Comparison of ENCODE assay signal across 7 mouse cellular contexts in genomic region chr7:30908277-30908991, GRCm38 (mm10). TPM values are rescaled to one million over a fixed set of nuclear protein-coding genes. Genes with fewer than 3 reads are reported as not detected.
DNase-seq lines count a peak whose midpoint lies in the region; ATAC-seq lines count a peak whose summit lies in the region.

No protein-coding gene starts in this region.

- H3K9me3 ChIP-seq in intestine, embryonic 15.5 days: no peaks in the 10 kb centered on the region

- H3K27me3 ChIP-seq in intestine, embryonic 15.5 days (replicated peaks): no peaks in the 10 kb centered on the region

- peak; percentile 14 for DNase-seq in Muller cell, postnatal 12 days (ENCODE audit: inconsistent ontology term)
- DNase-seq in embryo, embryonic 11 days: peak; percentile 79
- DNase-seq in lung, postnatal 14 days: peak; percentile 42
- peak; percentile 39 for DNase-seq in yolk sac, embryonic 10.5 days (ENCODE audit: low spot score)
- DNase-seq in layer of hippocampus, postnatal 25 days (ENCODE audit: extremely low spot score in 1 of 2, low spot score in 1 of 2): no peak
- no peak for DNase-seq in right cerebral cortex, adult 18-20 months

- 0 out of 2 replicates have a peak, but pooled peaks cover 7% of the 10 kb centered on the region for H3K4me1 ChIP-seq in intestine, embryonic 15.5 days (replicated peaks)

- WGBS in intestine, embryonic 15.5 days: 2% methylated on average over 25 of the region's 26 CpGs

- peak; percentile 80 for ATAC-seq in intestine, embryonic 15.5 days

- no peak overlapping the region for H3K9ac ChIP-seq in intestine, embryonic 15.5 days

- H3K4me2 ChIP-seq in intestine, embryonic 15.5 days (replicated peaks): peak overlapping the region; percentile 62

- peak overlapping the region; percentile 9 for H3K4me3 ChIP-seq in intestine, embryonic 15.5 days (replicated peaks)

- H3K27ac ChIP-seq in intestine, embryonic 15.5 days: no peak overlapping the region

- no peaks in the 10 kb centered on the region for H3K36me3 ChIP-seq in intestine, embryonic 15.5 days

RNA-seq across cellular contexts. Expression of gene Mag, which starts 6.2 kb away (rescaled TPM):
- 0.24 and 0.40 TPM in 2 replicates for polyA plus RNA-seq in intestine, embryonic 15.5 days (2015; fragmentation: Nextera tagmentation; extraction: Ambion mirVana)
- total RNA-seq in layer of hippocampus, postnatal 25 days (2021): 100 to 1,000 TPM; 319 to 342 TPM

RNA-seq across cellular contexts. Expression of gene Hamp2, which starts 16.0 kb away (rescaled TPM):
- not detected in 2 replicates for polyA plus RNA-seq in intestine, embryonic 15.5 days (2015; fragmentation: Nextera tagmentation; extraction: Ambion mirVana)
- total RNA-seq in layer of hippocampus, postnatal 25 days (2021): not detected

RNA-seq across cellular contexts. Expression of gene Cd22, which starts 28.3 kb away (rescaled TPM):
- 0.38 and 0.59 TPM in 2 replicates for polyA plus RNA-seq in intestine, embryonic 15.5 days (2015; fragmentation: Nextera tagmentation; extraction: Ambion mirVana)
- total RNA-seq in layer of hippocampus, postnatal 25 days (2021): not detected

RNA-seq across cellular contexts. Expression of gene Hamp, which starts 35.4 kb away (rescaled TPM):
- polyA plus RNA-seq in intestine, embryonic 15.5 days (2015; fragmentation: Nextera tagmentation; extraction: Ambion mirVana): 0.41 TPM in 1 of 2 replicates, not detected in the other
- not detected for total RNA-seq in layer of hippocampus, postnatal 25 days (2021)

RNA-seq across cellular contexts. Expression of gene Ffar1, which starts 47.1 kb away (rescaled TPM):
- polyA plus RNA-seq in intestine, embryonic 15.5 days (2015; fragmentation: Nextera tagmentation; extraction: Ambion mirVana): 0.25 and 0.27 TPM in 2 replicates
- total RNA-seq in layer of hippocampus, postnatal 25 days (2021): not detected

Comparison
In these comparisons a context has a peak if more than half of its experiments do, and no peak if none do; other contexts are left out.
1. DNase-seq: peak in Muller cell, postnatal 12 days (single experiment), embryo, embryonic 11 days (single experiment), lung, postnatal 14 days (single experiment) and yolk sac, embryonic 10.5 days (single experiment); none in layer of hippocampus, postnatal 25 days (0 of 2) and right cerebral cortex, adult 18-20 months (single experiment).